Mouse (Mus musculus) thymus, adult 18-20 months (tissue): ENCODE results near the gene Scn5a.

ENCODE experiments used
- DNase-seq, 2 experiments: peaks; one replicate each; pipeline ENCODE4 v3.0.0; 2022; ENCODE audit warnings: mixed read lengths in 2 of 2

The Scn5a gene

GRCm38 (mm10) chr9:119503613-119504012 lies 75.2 kb downstream of the Scn5a start:
- DNase-seq, result no peak

- no peak for DNase-seq
Observed at GRCm38 (mm10) chr9:119498885-119499284, 79.9 kb downstream of the Scn5a start.

- no peak for DNase-seq
Observed at GRCm38 (mm10) chr9:119498247-119498607, 80.6 kb downstream of the Scn5a start.

- DNase-seq, result no peak
Observed at GRCm38 (mm10) chr9:119497546-119498246, 81.1 kb downstream of the Scn5a start.

- no peak for DNase-seq
Observed at GRCm38 (mm10) chr9:119496960-119497359, 81.9 kb downstream of the Scn5a start.

GRCm38 (mm10) chr9:119496354-119496753 lies 82.5 kb downstream of the Scn5a start:
- no peak for DNase-seq

- DNase-seq, result no peak
Observed at GRCm38 (mm10) chr9:119484868-119485267, 93.9 kb downstream of the Scn5a start.

- no peak for DNase-seq
Observed at GRCm38 (mm10) chr9:119484420-119484819, 94.4 kb downstream of the Scn5a start.

- DNase-seq, result peak in 1 of 2 experiments; percentile 47
Observed at GRCm38 (mm10) chr9:119483554-119484353, 95.1 kb downstream of the Scn5a start.

GRCm38 (mm10) chr9:119481612-119482011 lies 97.2 kb downstream of the Scn5a start:
- no peak for DNase-seq

GRCm38 (mm10) chr9:119479297-119479696 lies 99.5 kb downstream of the Scn5a start:
- DNase-seq, result no peak

GRCm38 (mm10) chr9:119478345-119478744 lies 100.5 kb downstream of the Scn5a start:
- DNase-seq, result no peak

- DNase-seq, result no peak
Observed at GRCm38 (mm10) chr9:119477754-119478153, 101.1 kb downstream of the Scn5a start.

GRCm38 (mm10) chr9:119474717-119475611 lies 103.9 kb downstream of the Scn5a start:
- no peak for DNase-seq

GRCm38 (mm10) chr9:119473608-119474164 lies 105.1 kb downstream of the Scn5a start:
- DNase-seq, result no peak

GRCm38 (mm10) chr9:119473011-119473410 lies 105.8 kb downstream of the Scn5a start:
- DNase-seq, result no peak

- no peak for DNase-seq
Observed at GRCm38 (mm10) chr9:119472412-119472918, 106.4 kb downstream of the Scn5a start.

GRCm38 (mm10) chr9:119469691-119470353 lies 109.0 kb downstream of the Scn5a start:
- DNase-seq, result no peak

GRCm38 (mm10) chr9:119465595-119465994 lies 113.2 kb downstream of the Scn5a start:
- peak in 1 of 2 experiments; percentile 46 for DNase-seq

GRCm38 (mm10) chr9:119465056-119465455 lies 113.8 kb downstream of the Scn5a start:
- peak; percentile 81 to 87 for DNase-seq

GRCm38 (mm10) chr9:119460410-119460809 lies 118.4 kb downstream of the Scn5a start:
- peak in 1 of 2 experiments; percentile 58 for DNase-seq

- no peak for DNase-seq
Observed at GRCm38 (mm10) chr9:119457122-119457521, 121.7 kb downstream of the Scn5a start.
